Mouse (Mus musculus) right cerebral cortex, adult 2 months (tissue): ENCODE results near the gene Madd.

ENCODE experiments used
- DNase-seq, 2 experiments: peaks; one replicate each; pipeline ENCODE4 v3.0.0; 2021 to 2022; ENCODE audit warnings: low spot score in 2 of 2

Madd gene

GRCm38 (mm10) chr2:91096524-91096923, 87.1 kb downstream of the Madd start:
- DNase-seq: no peak

GRCm38 (mm10) chr2:91090827-91091226, 92.8 kb downstream of the Madd start:
- DNase-seq: peak; percentile 68 to 71

DNA sequence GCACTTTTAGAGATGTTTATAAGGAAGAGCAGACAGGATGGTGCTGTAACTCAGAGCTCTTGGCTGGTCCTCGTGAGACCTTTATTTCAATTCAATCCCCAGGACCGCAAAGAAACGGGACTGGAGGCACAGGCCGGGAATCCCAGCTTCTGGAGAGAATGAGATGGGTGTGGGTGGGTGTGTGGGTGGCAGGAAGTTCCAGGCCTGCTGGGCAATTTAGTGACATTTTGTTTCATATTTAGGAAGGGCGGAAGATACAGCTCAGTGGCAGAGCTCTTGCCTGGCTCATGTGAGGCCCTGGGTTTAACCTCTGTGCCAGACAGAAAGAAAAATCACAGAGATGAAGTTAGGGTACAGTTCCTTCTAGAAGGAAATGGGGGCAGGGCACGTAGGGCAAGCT, 93.4 kb downstream of the Madd start:
- DNase-seq: peak; percentile 41 to 51

- DNase-seq: no peak
Observed at GRCm38 (mm10) chr2:91088987-91089386, 94.7 kb downstream of the Madd start.

DNA sequence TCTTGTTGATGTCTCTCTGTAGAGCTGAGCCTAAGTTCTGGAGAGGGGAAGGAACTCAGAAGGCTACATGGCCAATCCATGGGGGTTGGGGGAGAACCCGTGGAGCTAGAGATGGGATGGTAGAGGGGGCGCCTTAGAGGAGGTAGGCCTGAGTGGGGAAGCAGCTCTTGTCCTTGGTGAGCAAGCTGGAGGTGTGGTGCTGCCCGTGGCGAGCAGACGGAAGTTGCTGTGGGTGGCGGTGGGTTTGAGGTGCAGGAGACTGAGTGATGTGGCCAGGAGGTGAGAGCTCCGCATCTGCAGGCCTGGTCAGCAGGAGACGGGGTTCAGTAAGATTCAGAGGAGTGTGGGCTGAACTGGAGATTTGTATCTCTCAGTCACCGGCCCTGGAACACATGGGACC, 96.2 kb downstream of the Madd start:
- no peak for DNase-seq
